Mouse (Mus musculus) stomach, postnatal 0 days (tissue): Measurements from ENCODE around the gene Cers5.

Experiments used
- CTCF ChIP-seq: IDR thresholded peaks from 2 replicates; pipeline ENCODE4 v1.5.1; 2016; ENCODE audit warnings: antibody characterized with exemption, low read depth, mild to moderate bottlenecking, moderate library complexity
- EP300 ChIP-seq: optimal IDR thresholded peaks from 2 replicates; pipeline ENCODE3; 2016; ENCODE audit warnings: antibody characterized with exemption

DNA sequence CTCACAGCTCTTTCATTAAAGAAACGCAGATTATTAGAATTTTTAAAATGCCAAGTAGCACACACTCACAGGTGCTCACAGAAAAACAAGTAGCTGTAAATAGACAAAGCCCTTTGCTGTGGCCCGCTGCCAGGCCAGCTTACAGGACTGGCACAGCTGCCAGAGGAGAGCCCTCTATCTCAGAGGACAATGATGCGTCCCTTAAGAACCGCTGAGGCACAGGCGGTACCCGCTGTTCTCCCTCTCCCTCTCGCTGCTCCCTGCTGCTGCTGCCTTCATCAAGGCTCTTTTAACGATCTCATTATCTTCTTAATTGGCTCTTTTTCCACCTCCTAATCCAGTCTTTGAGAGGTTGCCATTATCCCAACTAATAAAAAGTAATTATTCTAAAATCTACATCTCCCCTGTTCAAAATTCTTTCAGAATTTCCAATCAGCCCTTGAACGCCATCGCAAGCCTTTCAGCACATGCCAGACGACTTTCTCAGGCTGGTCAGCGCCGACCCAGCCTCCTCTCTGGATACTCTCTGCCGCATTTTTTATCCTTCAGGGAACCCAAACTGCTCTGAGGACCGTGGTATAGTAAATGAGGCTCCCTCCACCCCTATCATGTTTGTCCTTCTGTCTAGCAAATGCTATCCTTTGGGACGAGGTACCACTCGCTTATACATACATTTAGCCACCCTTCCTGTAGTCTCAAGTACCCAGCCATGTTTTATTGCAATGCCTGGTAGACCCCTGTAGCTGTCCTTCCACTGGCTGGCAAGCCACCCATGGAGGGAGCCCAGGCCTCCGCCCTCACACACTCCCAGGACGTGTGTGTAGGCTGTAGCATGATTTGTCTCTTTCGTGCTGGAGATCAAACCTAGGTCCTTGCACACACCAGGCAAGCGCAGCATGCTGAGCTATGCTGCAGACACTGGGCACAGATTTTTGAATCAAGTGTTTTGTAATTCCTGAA is 35.4 kb upstream of the Cers5 start:
- TF ChIP-seq CTCF (no peak), EP300 (no peak)
